Mouse (Mus musculus): ENCODE data around the gene Cfap58. TPM values are rescaled to one million over a fixed set of nuclear protein-coding genes. Genes with fewer than 3 reads are reported as not detected.
A peak's percentile ranks its signal among the peaks of the same experiment; 100 is the strongest.

The Cfap58 gene
- polyA plus RNA-seq, 1 experiment from 2014 or later: not detected

DNA sequence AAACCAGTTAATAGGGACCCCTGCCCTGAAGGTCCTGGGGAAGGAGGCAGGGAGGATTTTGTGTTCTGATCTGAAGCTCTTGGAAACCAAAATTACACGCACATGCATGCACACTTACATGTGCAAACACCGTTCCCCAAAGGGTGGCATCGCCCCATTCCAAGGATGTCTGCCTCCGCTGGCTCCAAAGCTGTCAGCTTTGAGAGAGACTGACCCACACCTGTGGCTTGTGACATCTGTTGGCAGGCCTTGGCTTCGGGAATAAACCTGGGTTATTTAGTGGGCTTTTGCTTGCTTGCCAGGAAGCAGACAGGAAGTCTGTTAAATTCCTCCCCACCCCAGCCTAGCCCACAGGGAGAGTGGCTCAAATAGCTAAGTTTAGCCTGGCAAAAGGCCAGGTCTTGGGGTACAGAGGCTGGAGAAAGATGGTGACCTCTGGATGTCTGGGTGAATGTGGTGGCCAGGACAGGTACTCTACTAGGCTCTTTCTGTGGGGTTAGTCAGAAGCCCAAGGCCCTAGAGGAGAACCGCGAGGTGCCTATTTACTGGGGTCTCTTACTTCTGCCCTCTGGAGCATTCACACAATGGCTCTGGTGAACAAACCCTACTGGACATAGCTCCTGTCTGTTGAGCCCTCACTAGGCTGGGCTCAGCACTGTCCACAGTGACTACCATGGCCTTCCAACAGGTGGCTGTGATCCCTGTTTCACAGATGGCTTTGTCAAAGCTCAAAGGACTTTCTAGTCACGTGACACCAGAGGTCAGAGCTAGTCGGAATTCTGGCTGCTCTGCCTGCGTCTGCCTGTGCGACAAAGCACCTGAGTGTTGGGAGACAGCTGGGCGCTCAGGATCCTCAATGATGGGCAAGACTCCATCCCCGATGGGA lies 34.9 kb upstream of the Cfap58 start:
- peak; percentile 51 for DNase-seq (ENCODE audit: low read depth, low spot score)
- TF ChIP-seq CTCF (IDR thresholded peaks at IDR 0.05): no peak

DNA sequence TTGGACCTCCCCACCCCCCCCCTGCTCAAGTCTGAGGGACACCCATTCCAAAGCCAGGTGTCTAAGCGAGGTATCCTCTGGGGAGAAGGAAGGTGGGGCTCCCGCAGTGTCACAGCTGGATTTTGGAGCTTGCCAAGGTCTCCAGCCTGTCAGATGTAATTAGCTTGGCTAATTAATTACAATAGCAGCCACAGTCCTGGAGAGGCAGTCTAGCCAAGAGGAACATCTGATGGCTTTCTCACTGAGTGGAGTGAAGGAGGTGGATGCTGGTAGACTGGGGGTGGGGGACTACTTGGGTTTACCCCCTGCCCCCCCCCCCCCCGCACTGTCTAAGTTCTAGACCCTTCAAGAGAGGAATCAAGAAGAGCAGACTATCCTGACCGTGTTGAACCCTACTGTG lies 33.8 kb upstream of the Cfap58 start:
- POLR2A ChIA-PET: interaction anchor here (1.3 kb wide), 1 partner anchor 10 kb away, joined by 4 read pairs; no protein-coding TSS in a partner anchor
- DNase-seq (ENCODE audit: low read depth, low spot score) (no peak), ATAC-seq (no peak)
- no peak for TF ChIP-seq CTCF (IDR thresholded peaks at IDR 0.05)
- CTCF ChIA-PET: interaction anchor here (1.4 to 2.1 kb wide), 3 partner anchors 10 to 15 kb away, joined by 4 to 7 read pairs (median 6); partner anchors contain the start of genes Cfap43 and Itprip
- in situ Hi-C loops (cut with MboI; ENCODE audit: low pct_unique_long_range_greater_than_20kb): no loop called here
- no peaks in the 10 kb centered on the region for H3K27me3 ChIP-seq

More for the DNA sequence above, 34.9 kb upstream of the Cfap58 start:
- ChIA-PET POLR2A (interaction anchor here (1.3 kb wide), 1 partner anchor 9 kb away, joined by 4 read pairs; no protein-coding TSS in a partner anchor), CTCF (interaction anchor here (1.2 to 2.1 kb wide), 7 partner anchors 9 to 27 kb away, joined by 3 to 9 read pairs (median 4); partner anchors contain the start of genes Cfap43 and Itprip)
- peak; percentile 70 for ATAC-seq
- in situ Hi-C loops (cut with MboI; ENCODE audit: low pct_unique_long_range_greater_than_20kb): no loop called here
- H3K27me3 ChIP-seq: no peaks in the 10 kb centered on the region

DNA sequence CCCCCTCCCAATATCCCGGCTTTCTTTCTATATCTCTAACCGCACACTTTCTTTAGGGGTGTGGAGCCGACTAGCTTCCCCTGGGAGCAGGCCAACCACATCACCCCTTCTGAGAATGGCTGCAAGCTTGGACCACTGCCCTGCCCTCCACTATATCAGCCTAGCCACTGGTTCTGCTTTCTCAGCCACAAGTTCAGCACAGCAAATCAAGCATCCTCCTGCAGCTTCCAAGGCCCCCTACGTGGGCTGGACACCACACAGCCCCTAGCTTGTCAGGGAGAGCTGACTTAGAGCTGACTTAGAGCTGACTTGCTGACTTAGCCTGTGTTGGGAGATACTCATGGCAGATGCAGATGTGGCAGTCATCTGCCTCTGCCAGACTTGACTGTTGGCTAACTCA lies 32.4 kb upstream of the Cfap58 start:
- ChIA-PET CTCF (interaction anchor here (1.3 kb wide), 1 partner anchor 27 kb away, joined by 4 read pairs; no protein-coding TSS in a partner anchor), POLR2A (interaction anchor here (0.9 kb wide), 1 partner anchor 38 kb away, joined by 3 read pairs; no protein-coding TSS in a partner anchor)
- H3K27me3 ChIP-seq: no peaks in the 10 kb centered on the region
- ATAC-seq (no peak), DNase-seq (ENCODE audit: low read depth, low spot score) (no peak)
- in situ Hi-C loops (cut with MboI; ENCODE audit: low pct_unique_long_range_greater_than_20kb): no loop called here
- no peak for TF ChIP-seq CTCF (IDR thresholded peaks at IDR 0.05)

GRCm38 (mm10) chr19:47905603-47906002 lies 31.9 kb upstream of the Cfap58 start:
- CTCF ChIA-PET: interaction anchor here (1.3 kb wide), 1 partner anchor 27 kb away, joined by 4 read pairs; no protein-coding TSS in a partner anchor

GRCm38 (mm10) chr19:47907596-47907995 lies 29.9 kb upstream of the Cfap58 start:
- ATAC-seq (no peak), DNase-seq (ENCODE audit: low read depth, low spot score) (no peak)
- CTCF ChIA-PET: no interaction called here
- POLR2A ChIA-PET: no interaction called here
- H3K27me3 ChIP-seq: no peaks in the 10 kb centered on the region
- TF ChIP-seq CTCF (IDR thresholded peaks at IDR 0.05): no peak
- in situ Hi-C loops (cut with MboI; ENCODE audit: low pct_unique_long_range_greater_than_20kb): no loop called here

More at GRCm38 (mm10) chr19:47905603-47906002, 31.9 kb upstream of the Cfap58 start:
- no peaks in the 10 kb centered on the region for H3K27me3 ChIP-seq
- POLR2A ChIA-PET: interaction anchor here (0.9 kb wide), 1 partner anchor 38 kb away, joined by 3 read pairs; no protein-coding TSS in a partner anchor
- in situ Hi-C loops (cut with MboI; ENCODE audit: low pct_unique_long_range_greater_than_20kb): no loop called here
- ATAC-seq (no peak), DNase-seq (ENCODE audit: low read depth, low spot score) (no peak)
- no peak for TF ChIP-seq CTCF (IDR thresholded peaks at IDR 0.05)

GRCm38 (mm10) chr19:47908961-47909371 lies 28.5 kb upstream of the Cfap58 start:
- in situ Hi-C loops (cut with MboI; ENCODE audit: low pct_unique_long_range_greater_than_20kb): no loop called here
- no peak for TF ChIP-seq CTCF (IDR thresholded peaks at IDR 0.05)
- CTCF ChIA-PET: interaction anchor here (0.8 to 1.6 kb wide), 2 partner anchors 10 to 27 kb away, joined by 4 read pairs; partner anchors contain the start of genes Cfap43 and Itprip
- POLR2A ChIA-PET: no interaction called here
- ATAC-seq (no peak), DNase-seq (ENCODE audit: low read depth, low spot score) (no peak)
- no peaks in the 10 kb centered on the region for H3K27me3 ChIP-seq

- ATAC-seq: peak; percentile 23
- DNase-seq (ENCODE audit: low read depth, low spot score): no peak
- no peak for TF ChIP-seq CTCF (IDR thresholded peaks at IDR 0.05)
- no peaks in the 10 kb centered on the region for H3K27me3 ChIP-seq
- in situ Hi-C loops (cut with MboI; ENCODE audit: low pct_unique_long_range_greater_than_20kb): no loop called here
- POLR2A ChIA-PET: no interaction called here
- CTCF ChIA-PET: interaction anchor here (0.8 to 1.6 kb wide), 2 partner anchors 10 to 27 kb away, joined by 4 read pairs; partner anchors contain the start of genes Cfap43 and Itprip
These were observed 27.9 kb upstream of the Cfap58 start for GRCm38 (mm10) chr19:47909387-47910116.

DNA sequence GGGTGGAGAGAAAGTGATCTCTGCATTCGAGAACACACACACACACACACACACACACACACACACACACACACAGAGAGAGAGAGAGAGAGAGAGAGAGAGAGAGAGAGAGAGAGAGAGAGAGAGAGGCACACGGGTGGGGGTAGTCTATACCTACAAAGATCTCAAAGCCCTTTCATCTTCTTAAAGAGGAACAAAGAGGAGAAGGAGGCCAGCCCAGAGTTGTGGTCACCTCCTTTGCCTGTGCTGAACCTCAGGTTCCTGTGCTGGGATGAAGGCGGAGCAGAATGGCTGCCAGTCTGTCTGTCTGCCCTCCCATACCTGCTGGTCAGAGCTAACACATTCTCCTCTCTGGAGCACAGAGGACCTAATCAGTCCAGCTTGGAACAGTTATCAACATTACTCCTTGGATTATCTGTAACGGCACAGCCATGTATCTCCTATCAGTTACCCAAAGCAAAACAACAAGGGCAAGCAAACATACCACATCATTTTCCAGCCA lies 27.3 kb upstream of the Cfap58 start:
- DNase-seq (ENCODE audit: low read depth, low spot score): no peak
- no peaks in the 10 kb centered on the region for H3K27me3 ChIP-seq
- ChIA-PET POLR2A (no interaction called here), CTCF (interaction anchor here (0.9 to 1.6 kb wide), 2 partner anchors 9 to 19 kb away, joined by 3 to 4 read pairs; partner anchors contain the start of genes Cfap43 and Itprip)
- no peak for TF ChIP-seq CTCF (IDR thresholded peaks at IDR 0.05)
- no peak for ATAC-seq
- in situ Hi-C loops (cut with MboI; ENCODE audit: low pct_unique_long_range_greater_than_20kb): no loop called here

- ChIA-PET CTCF (interaction anchor here (0.9 to 1.5 kb wide), 2 partner anchors 13 to 18 kb away, joined by 3 to 4 read pairs; no protein-coding TSS in a partner anchor), POLR2A (no interaction called here)
- H3K27me3 ChIP-seq: no peaks in the 10 kb centered on the region
- TF ChIP-seq CTCF (IDR thresholded peaks at IDR 0.05): no peak
- in situ Hi-C loops (cut with MboI; ENCODE audit: low pct_unique_long_range_greater_than_20kb): no loop called here
- DNase-seq (ENCODE audit: low read depth, low spot score) (no peak), ATAC-seq (no peak)
These were observed 26.7 kb upstream of the Cfap58 start for GRCm38 (mm10) chr19:47910751-47911150.

- ChIA-PET CTCF (interaction anchor here (0.9 to 1.1 kb wide), 2 partner anchors 16 to 31 kb away, joined by 3 to 5 read pairs; no protein-coding TSS in a partner anchor), POLR2A (no interaction called here)
- H3K27me3 ChIP-seq: no peaks in the 10 kb centered on the region
- DNase-seq (ENCODE audit: low read depth, low spot score) (no peak), ATAC-seq (no peak)
- no peak for TF ChIP-seq CTCF (IDR thresholded peaks at IDR 0.05)
- in situ Hi-C loops (cut with MboI; ENCODE audit: low pct_unique_long_range_greater_than_20kb): no loop called here
These were observed 24.1 kb upstream of the Cfap58 start for GRCm38 (mm10) chr19:47913344-47913743.

All from Patski (cell line).